In the genomic region with DNA sequence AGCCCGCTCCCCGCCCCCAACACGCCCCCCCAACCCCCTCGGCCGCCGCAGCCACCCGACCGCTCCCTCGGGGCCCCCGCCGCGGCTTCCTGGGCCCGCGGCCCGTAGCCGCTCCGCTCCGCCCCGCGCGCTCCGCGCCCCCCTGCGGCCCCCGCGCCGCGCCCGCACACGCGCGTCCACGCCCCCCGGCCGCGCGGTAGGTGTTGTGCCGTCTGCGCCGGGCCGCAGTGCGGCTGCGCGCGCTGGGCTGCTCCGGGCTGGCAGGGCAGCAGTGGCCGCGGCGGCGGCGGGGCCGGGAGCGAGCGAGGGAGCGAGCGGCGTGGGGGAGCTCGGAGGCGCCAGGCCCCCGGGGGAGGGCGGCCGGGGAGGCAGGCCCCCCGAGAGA, we compare ENCODE assay signal across 8 mouse cellular contexts. TPM values are rescaled to one million over a fixed set of nuclear protein-coding genes. Genes with fewer than 3 reads are reported as not detected.
A peak's percentile ranks its signal among the peaks of the same experiment; 100 is the strongest.
DNase-seq lines count a peak whose midpoint lies in the region; ATAC-seq and TF ChIP-seq lines count a peak whose summit lies in the region.

TSS of gene Rfx7 (plus strand) at position 245 of the 385 bp plus-strand sequence.

- peak within 1 kb of the TSS; percentile 85 for H3ac ChIP-seq in C2C12 (ENCODE audit: control insufficient read depth, insufficient read length, low read depth)

- peak within 1 kb of the TSS; percentile 72 for H3K4me2 ChIP-seq in embryonic facial prominence, embryonic 12.5 days (replicated peaks)
- H3K4me2 ChIP-seq in limb, embryonic 13.5 days (replicated peaks) = peak within 1 kb of the TSS; percentile 73
- H3K4me2 ChIP-seq in midbrain, embryonic 14.5 days (ENCODE audit: low read length) = peak within 1 kb of the TSS; percentile 68

- no peak for TF ChIP-seq CTCF in C2C12 (IDR thresholded peaks at IDR 0.05; ENCODE audit: control insufficient read depth, insufficient read depth, insufficient read length)
- TF ChIP-seq CTCF in kidney, adult 2 months (conservative IDR thresholded peaks at IDR 0.05; ENCODE audit: insufficient read depth, insufficient read length, low read depth, low read length) = no peak
- no peak for TF ChIP-seq CTCF in spleen, adult 2 months (IDR thresholded peaks at IDR 0.05; ENCODE audit: extremely low read depth, insufficient read depth, insufficient read length, insufficient replicate concordance)

- peak within 1 kb of the TSS; percentile 94 for H3K9ac ChIP-seq in embryonic facial prominence, embryonic 12.5 days
- H3K9ac ChIP-seq in limb, embryonic 13.5 days = peak within 1 kb of the TSS; percentile 95
- H3K9ac ChIP-seq in midbrain, embryonic 14.5 days (replicated peaks; ENCODE audit: low read length) = peak within 1 kb of the TSS; percentile 98

- H3K27me3 ChIP-seq in C2C12 (ENCODE audit: control insufficient read depth, insufficient read depth, insufficient read length) = no peaks in the 10 kb centered on the region
- H3K27me3 ChIP-seq in embryonic facial prominence, embryonic 12.5 days = no peaks in the 10 kb centered on the region
- H3K27me3 ChIP-seq in kidney, adult 2 months (replicated peaks; ENCODE audit: control insufficient read depth, insufficient read depth, low read length) = no peaks in the 10 kb centered on the region
- H3K27me3 ChIP-seq in limb, embryonic 13.5 days = no peaks in the 10 kb centered on the region
- H3K27me3 ChIP-seq in midbrain, embryonic 14.5 days (ENCODE audit: control insufficient read depth, insufficient read depth, low read length) = no peaks in the 10 kb centered on the region
- no peaks in the 10 kb centered on the region for H3K27me3 ChIP-seq in spleen, adult 2 months (ENCODE audit: control insufficient read depth, insufficient read depth, low read length)

- peak; percentile 87 for ATAC-seq in embryonic facial prominence, embryonic 12.5 days (ENCODE audit: insufficient number of reproducible peaks, insufficient read depth, low FRiP score, low TSS enrichment)
- ATAC-seq in limb, embryonic 13.5 days (ENCODE audit: low FRiP score, low read depth) = peak; percentile 90
- ATAC-seq in midbrain, embryonic 14.5 days (ENCODE audit: low FRiP score, low TSS enrichment) = peak; percentile 90

- H3K27ac ChIP-seq in embryonic facial prominence, embryonic 12.5 days = peak within 1 kb of the TSS; percentile 100
- peak within 1 kb of the TSS; percentile 87 for H3K27ac ChIP-seq in kidney, adult 2 months (ENCODE audit: insufficient read depth, low read depth, low read length)
- peak within 1 kb of the TSS; percentile 99 for H3K27ac ChIP-seq in limb, embryonic 13.5 days
- H3K27ac ChIP-seq in midbrain, embryonic 14.5 days (replicated peaks; ENCODE audit: low read depth, low read length) = peak within 1 kb of the TSS; percentile 100
- peak within 1 kb of the TSS; percentile 97 for H3K27ac ChIP-seq in spleen, adult 2 months (ENCODE audit: insufficient read depth, low read length)

- WGBS in embryonic facial prominence, embryonic 12.5 days = 2% methylated on average over 44 of the region's 63 CpGs
- 2% methylated on average over 63 of the region's 63 CpGs for WGBS in kidney, adult 2 months
- 0% methylated on average over 18 of the region's 63 CpGs for WGBS in limb, embryonic 13.5 days
- WGBS in midbrain, embryonic 14.5 days = under 1% methylated on average over 55 of the region's 63 CpGs
- 1% methylated on average over 55 of the region's 63 CpGs for WGBS in spleen, adult 2 months

- H3K4me1 ChIP-seq in embryonic facial prominence, embryonic 12.5 days = peaks cover 13% of the 10 kb centered on the region
- H3K4me1 ChIP-seq in kidney, adult 2 months (ENCODE audit: control insufficient read depth, insufficient read depth, low read length) = peaks cover 7% of the 10 kb centered on the region; the same call in 1 of the 2 replicates
- peaks cover 22% of the 10 kb centered on the region for H3K4me1 ChIP-seq in limb, embryonic 13.5 days
- peaks cover 9% of the 10 kb centered on the region for H3K4me1 ChIP-seq in midbrain, embryonic 14.5 days (ENCODE audit: control insufficient read depth, insufficient read depth, low read length)
- H3K4me1 ChIP-seq in spleen, adult 2 months (ENCODE audit: control insufficient read depth, insufficient read depth, insufficient read length) = peaks cover 10% of the 10 kb centered on the region

- H3K79me2 ChIP-seq in C2C12 (ENCODE audit: control insufficient read depth, insufficient read depth) = peaks cover 48% of the 10 kb centered on the region

- H3K36me3 ChIP-seq in C2C12 (ENCODE audit: control insufficient read depth, insufficient read depth) = no peaks in the 10 kb centered on the region
- no peaks in the 10 kb centered on the region for H3K36me3 ChIP-seq in embryonic facial prominence, embryonic 12.5 days
- H3K36me3 ChIP-seq in kidney, adult 2 months (ENCODE audit: control insufficient read depth, insufficient read depth, low read length) = no peaks in the 10 kb centered on the region
- no peaks in the 10 kb centered on the region for H3K36me3 ChIP-seq in limb, embryonic 13.5 days
- no peaks in the 10 kb centered on the region for H3K36me3 ChIP-seq in midbrain, embryonic 14.5 days (ENCODE audit: control insufficient read depth, insufficient read depth, low read length)
- H3K36me3 ChIP-seq in spleen, adult 2 months (ENCODE audit: control insufficient read depth, insufficient read depth, low read length) = no peaks in the 10 kb centered on the region

- peak; percentile 55 to 62 for DNase-seq in adrenal gland, postnatal 4 days (ENCODE audit: low spot score in 2 of 2)
- peak; percentile 73 to 78 for DNase-seq in heart, adult 18-20 months
- DNase-seq in kidney, adult 2 months = peak; percentile 83
- DNase-seq in midbrain, embryonic 14.5 days = peak; percentile 96
- peak in 1 of 2 experiments; percentile 66 for DNase-seq in spleen, adult 2 months (ENCODE audit: low read depth in 1 of 2, low spot score in 2 of 2)

- H3K4me3 ChIP-seq in C2C12 (ENCODE audit: insufficient read depth, poor library complexity, severe bottlenecking) = peak within 1 kb of the TSS; percentile 66
- H3K4me3 ChIP-seq in embryonic facial prominence, embryonic 12.5 days = peak within 1 kb of the TSS; percentile 93
- peak within 1 kb of the TSS; percentile 75 for H3K4me3 ChIP-seq in kidney, adult 2 months (ENCODE audit: insufficient read depth, low read depth, low read length)
- H3K4me3 ChIP-seq in limb, embryonic 13.5 days = peak within 1 kb of the TSS; percentile 93
- peak within 1 kb of the TSS; percentile 91 for H3K4me3 ChIP-seq in midbrain, embryonic 14.5 days (replicated peaks; ENCODE audit: low read depth, low read length)
- peak within 1 kb of the TSS; percentile 84 for H3K4me3 ChIP-seq in spleen, adult 2 months (ENCODE audit: extremely low read depth, insufficient read depth, insufficient read length)

- no peak for TF ChIP-seq POLR2A in kidney, adult 2 months (IDR thresholded peaks at IDR 0.05; ENCODE audit: low read depth, low read length)
- peak; percentile 25; the same call in 1 of the 2 replicates for TF ChIP-seq POLR2A in spleen, adult 2 months (IDR thresholded peaks at IDR 0.05; ENCODE audit: low read depth, low read length)

- no peaks in the 10 kb centered on the region for H3K9me3 ChIP-seq in embryonic facial prominence, embryonic 12.5 days
- no peaks in the 10 kb centered on the region for H3K9me3 ChIP-seq in limb, embryonic 13.5 days
- no peaks in the 10 kb centered on the region for H3K9me3 ChIP-seq in midbrain, embryonic 14.5 days (ENCODE audit: control insufficient read depth, low read length)

- H3K79me3 ChIP-seq in C2C12 (ENCODE audit: low read depth) = peaks cover 34% of the 10 kb centered on the region

TF ChIP-seq in C2C12, 6 proteins besides CTCF, POLR2A, EP300 and RAD21:
- TF ChIP-seq MYOD1 (IDR thresholded peaks at IDR 0.05; ENCODE audit: control insufficient read depth, insufficient read length, low read depth) (no peak), MAX (IDR thresholded peaks at IDR 0.05) (peak; percentile 3), MYOG (IDR thresholded peaks at IDR 0.05; ENCODE audit: control insufficient read depth, extremely low read depth, insufficient read length) (no peak)

RNA-seq across cellular contexts. Expression of gene Rfx7, which starts in this region (rescaled TPM):
- 3.9 TPM for polyA plus RNA-seq in C2C12 (2012; fragmentation: generic; extraction: Trizol)
- total RNA-seq in adrenal gland, postnatal 4 days (2021) = 10 to 100 TPM; 37.1 to 38.0 TPM
- polyA plus RNA-seq in embryonic facial prominence, embryonic 12.5 days (2016; fragmentation: Nextera tagmentation; extraction: Ambion mirVana) = 14.6 TPM in 2 replicates
- 1 to 10 TPM; 6.3 to 7.6 TPM for total RNA-seq in heart, adult 18-20 months (2021)
- polyA plus RNA-seq in kidney, adult 2 months (2012; rRNA removed) = 5.9 and 6.4 TPM in 2 replicates
- 10.4 and 10.9 TPM in 2 replicates for polyA plus RNA-seq in limb, embryonic 13.5 days (2015; fragmentation: Nextera tagmentation; extraction: Ambion mirVana)
- polyA plus RNA-seq in midbrain, embryonic 14.5 days (2014; fragmentation: Nextera tagmentation; extraction: Ambion mirVana) = 25.3 and 29.3 TPM in 2 replicates
- polyA plus RNA-seq in spleen, adult 2 months (2012; rRNA removed) = 7.4 and 7.8 TPM in 2 replicates

Comparison
In these comparisons a context has a peak if more than half of its experiments do, and no peak if none do; other contexts are left out.
1. RNA of gene Rfx7 (total RNA-seq): 37.1 to 38.0 TPM in adrenal gland, postnatal 4 days; 6.3 to 7.6 TPM in heart, adult 18-20 months; every median in the first group is over 4 times any median in the second.
2. Peak in every context shown above with its lines, with median percentiles within 50 percentile points of each other: H3K4me3 ChIP-seq, ATAC-seq, H3K27ac ChIP-seq, H3K4me2 ChIP-seq and H3K9ac ChIP-seq.